Mouse (Mus musculus) embryonic fibroblast, embryonic 13.5 days (primary cell): Measurements from ENCODE around the gene Dach1.

Source experiments
- CTCF ChIP-seq: IDR thresholded peaks from 2 replicates; pipeline ENCODE4 v1.5.1; 2011; ENCODE audit warnings: mild to moderate bottlenecking, control low read depth, low read length, moderate library complexity, borderline replicate concordance; ENCODE audit not compliant: insufficient read depth
- POLR2A ChIP-seq: IDR thresholded peaks from 2 replicates; pipeline ENCODE4 v1.6.1; 2011; ENCODE audit warnings: low read depth, mild to moderate bottlenecking, control low read depth, low read length, moderate library complexity

- TF ChIP-seq POLR2A, result no peak
- TF ChIP-seq CTCF, result no peak
Measured at GRCm38 (mm10) chr14:97871001-97871400, 298.6 kb downstream of the Dach1 start.
